Mouse (Mus musculus) lung, embryonic 15.5 days (tissue): ENCODE measurements around the gene Stard10. TPM values are rescaled to one million over a fixed set of nuclear protein-coding genes. Genes with fewer than 3 reads are reported as not detected.

Source experiments
- ATAC-seq: fragments of 200-750 bp; cut with Nextera tagmentation; 2 replicates; pipeline ENCODE4 v1.8.0; 2017; ENCODE audit warnings: moderate number of reproducible peaks, borderline replicate concordance; ENCODE audit not compliant: low FRiP score, low TSS enrichment; ENCODE audit errors: extremely low read depth
- H3K27ac ChIP-seq: fragments of 300-500 bp; sonication (generic); 2 replicates; pipeline ENCODE4 v1.5.1; 2015; ENCODE audit warnings: moderate library complexity, mild to moderate bottlenecking, inconsistent platforms
- H3K27me3 ChIP-seq: fragments of 300-500 bp; sonication (generic); 2 replicates; pipeline ENCODE4 v1.6.1; 2015; ENCODE audit warnings: inconsistent platforms
- H3K36me3 ChIP-seq: fragments of 300-500 bp; sonication (generic); 2 replicates; pipeline ENCODE4 v1.6.1; 2015; ENCODE audit warnings: inconsistent platforms
- H3K4me1 ChIP-seq: fragments of 300-500 bp; sonication (generic); 2 replicates; pipeline ENCODE4 v1.6.1; 2015; ENCODE audit warnings: inconsistent platforms
- H3K4me2 ChIP-seq: fragments of 300-500 bp; sonication (generic); 2 replicates; pipeline ENCODE4 v1.6.1; 2015; ENCODE audit warnings: inconsistent platforms, mild to moderate bottlenecking, moderate library complexity
- H3K4me3 ChIP-seq: fragments of 300-500 bp; sonication (generic); 2 replicates; pipeline ENCODE4 v1.5.1; 2015; ENCODE audit warnings: mild to moderate bottlenecking, inconsistent platforms
- H3K9ac ChIP-seq: fragments of 300-500 bp; sonication (generic); 2 replicates; pipeline ENCODE4 v1.6.1; 2015; ENCODE audit warnings: inconsistent platforms
- H3K9me3 ChIP-seq: fragments of 300-500 bp; sonication (generic); 2 replicates; pipeline ENCODE4 v1.6.1; 2016; ENCODE audit warnings: inconsistent platforms
- WGBS: fragments of 180-500 bp; shearing (Covaris S2); methylation state at CpG from one replicate; pipeline ENCODE4 v1.1.7; 2015; 5-methylcytosine and 5-hydroxymethylcytosine counted together
- polyA plus RNA-seq: library from polyadenylated mRNA; unstranded; fragments of >200 nt; fragmentation: Nextera tagmentation; extraction: Ambion mirVana; gene quantifications from 2 replicates; pipeline ENCODE4 v1.2.1, GENCODE M21; 2015

The Stard10 gene
- polyA plus RNA-seq, 1 experiment from 2014 or later = 45.9 TPM

- no peak overlapping the region for H3K9ac ChIP-seq
- WGBS = 76% methylated on average over 10 of the region's 10 CpGs
- H3K27ac ChIP-seq = no peak overlapping the region
- H3K4me2 ChIP-seq = no peak overlapping the region
- no peak overlapping the region for H3K4me3 ChIP-seq
- peaks cover 28% of the 10 kb centered on the region for H3K4me1 ChIP-seq
- H3K9me3 ChIP-seq = no peaks in the 10 kb centered on the region
- no peaks in the 10 kb centered on the region for H3K36me3 ChIP-seq
- no peak for ATAC-seq
- H3K27me3 ChIP-seq = no peaks in the 10 kb centered on the region
Measured at GRCm38 (mm10) chr7:101376701-101377340, 59.9 kb downstream of the Stard10 start.

DNA sequence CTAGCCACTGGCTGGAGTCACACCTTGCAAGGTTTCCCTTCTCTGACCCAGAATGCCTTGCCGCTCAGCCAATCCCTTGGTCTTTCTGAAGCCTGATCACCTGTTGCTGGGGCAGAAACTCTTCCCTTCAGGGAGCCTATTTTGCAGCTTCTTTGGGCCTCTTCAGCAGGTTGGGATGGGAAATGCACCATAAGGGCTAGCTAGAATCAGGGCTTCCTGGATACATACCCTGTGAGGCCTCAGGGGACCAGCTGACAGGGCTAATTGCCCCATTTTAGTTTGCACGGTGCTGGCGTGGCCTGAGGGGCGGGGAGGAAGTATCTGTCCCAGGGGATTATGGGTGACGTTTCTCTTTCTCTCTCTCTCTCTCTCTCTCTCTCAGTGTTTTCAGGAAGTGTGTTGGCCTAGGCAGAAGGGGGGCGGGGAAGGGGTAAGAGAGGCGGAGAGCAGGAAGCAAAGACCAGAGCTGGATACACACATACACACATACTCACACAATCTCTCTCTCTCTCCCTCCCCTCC is 60.9 kb downstream of the Stard10 start:
- H3K9me3 ChIP-seq = no peaks in the 10 kb centered on the region
- H3K4me3 ChIP-seq = peak overlapping the region; percentile 29
- no peaks in the 10 kb centered on the region for H3K36me3 ChIP-seq
- peaks cover 36% of the 10 kb centered on the region for H3K4me1 ChIP-seq
- H3K27ac ChIP-seq = peak overlapping the region; percentile 88
- no peaks in the 10 kb centered on the region for H3K27me3 ChIP-seq
- peak overlapping the region; percentile 52 for H3K4me2 ChIP-seq
- peak overlapping the region; percentile 33 for H3K9ac ChIP-seq
- WGBS = 19% methylated on average over 7 of the region's 7 CpGs
- ATAC-seq = peak; percentile 78

GRCm38 (mm10) chr7:101378285-101378684 is 61.4 kb downstream of the Stard10 start:
- peaks cover 37% of the 10 kb centered on the region for H3K4me1 ChIP-seq
- H3K4me3 ChIP-seq = peak overlapping the region; percentile 29
- WGBS = 52% methylated on average over 3 of the region's 3 CpGs
- no peaks in the 10 kb centered on the region for H3K36me3 ChIP-seq
- H3K9me3 ChIP-seq = no peaks in the 10 kb centered on the region
- H3K9ac ChIP-seq = peak overlapping the region; percentile 33
- H3K27me3 ChIP-seq = no peaks in the 10 kb centered on the region
- ATAC-seq = 0 out of 2 replicates have a peak, but pooled peaks have one; percentile 0
- peak overlapping the region; percentile 88 for H3K27ac ChIP-seq
- H3K4me2 ChIP-seq = peak overlapping the region; percentile 52

- H3K27me3 ChIP-seq = no peaks in the 10 kb centered on the region
- peak overlapping the region; percentile 29 for H3K4me3 ChIP-seq
- peak overlapping the region; percentile 88 for H3K27ac ChIP-seq
- peak overlapping the region; percentile 52 for H3K4me2 ChIP-seq
- peaks cover 42% of the 10 kb centered on the region for H3K4me1 ChIP-seq
- H3K36me3 ChIP-seq = no peaks in the 10 kb centered on the region
- WGBS = 45% methylated on average over 5 of the region's 5 CpGs
- H3K9ac ChIP-seq = peak overlapping the region; percentile 33; the same call in 1 of the 2 replicates
- no peak for ATAC-seq
- H3K9me3 ChIP-seq = no peaks in the 10 kb centered on the region
Measured at GRCm38 (mm10) chr7:101378796-101379465, 62.0 kb downstream of the Stard10 start.

DNA sequence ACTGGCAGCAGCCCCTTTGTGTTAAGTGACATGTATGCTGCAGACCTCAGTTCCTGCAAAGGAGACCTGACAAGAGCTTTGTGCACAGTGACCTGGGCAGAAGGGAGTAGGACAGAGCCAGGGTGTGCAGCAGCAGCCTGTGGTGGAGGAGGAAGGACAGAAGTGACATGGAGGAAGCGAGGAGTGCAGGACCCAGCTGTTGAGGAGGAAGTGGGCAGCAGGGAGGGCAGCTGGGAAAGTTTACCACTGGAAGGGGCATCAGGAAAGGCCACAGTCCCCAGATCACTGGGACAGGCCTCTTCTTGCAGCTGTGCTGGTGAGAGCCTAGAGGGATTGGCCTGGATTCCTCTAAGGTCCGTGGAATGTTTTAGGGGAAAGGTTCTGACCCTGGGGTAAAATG is 62.8 kb downstream of the Stard10 start:
- ATAC-seq = no peak
- Histone ChIP-seq H3K4me1 (peaks cover 50% of the 10 kb centered on the region), H3K4me3 (0 out of 2 replicates have a peak overlapping the region, but pooled peaks have one; percentile 29), H3K36me3 (no peaks in the 10 kb centered on the region), H3K27me3 (no peaks in the 10 kb centered on the region), H3K9ac (peak overlapping the region; percentile 17; the same call in 1 of the 2 replicates), H3K4me2 (peak overlapping the region; percentile 52), H3K9me3 (no peaks in the 10 kb centered on the region), H3K27ac (peak overlapping the region; percentile 88)
- WGBS = 39% methylated on average over 2 of the region's 2 CpGs

DNA sequence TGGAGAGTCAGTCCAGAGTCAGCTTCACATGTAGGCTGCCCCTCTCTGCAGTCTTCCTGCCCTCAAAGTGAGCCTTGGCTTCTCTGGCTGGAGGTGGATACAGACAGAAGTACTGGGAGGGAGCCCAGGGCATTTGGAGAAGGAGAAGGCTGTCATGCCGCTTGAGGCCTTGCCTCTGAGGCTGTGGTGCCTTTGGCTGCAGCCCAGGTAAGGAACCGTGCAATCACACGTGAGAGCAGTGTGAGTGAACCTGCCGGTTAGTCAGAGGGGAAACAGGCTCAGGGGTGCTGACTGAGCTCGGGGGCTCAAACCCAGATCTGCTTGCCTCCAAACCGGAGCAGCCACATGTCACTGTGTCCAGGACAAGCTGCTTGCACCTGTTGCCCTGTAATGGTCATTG is 64.6 kb downstream of the Stard10 start:
- no peaks in the 10 kb centered on the region for H3K27me3 ChIP-seq
- H3K27ac ChIP-seq = no peak overlapping the region
- no peaks in the 10 kb centered on the region for H3K36me3 ChIP-seq
- WGBS = 73% methylated on average over 6 of the region's 6 CpGs
- H3K4me2 ChIP-seq = no peak overlapping the region
- no peaks in the 10 kb centered on the region for H3K9me3 ChIP-seq
- H3K4me3 ChIP-seq = no peak overlapping the region
- no peak for ATAC-seq
- H3K4me1 ChIP-seq = peaks cover 67% of the 10 kb centered on the region
- H3K9ac ChIP-seq = no peak overlapping the region

GRCm38 (mm10) chr7:101382378-101382777 is 65.5 kb downstream of the Stard10 start:
- Histone ChIP-seq H3K36me3 (no peaks in the 10 kb centered on the region), H3K9me3 (no peaks in the 10 kb centered on the region), H3K4me3 (no peak overlapping the region), H3K9ac (no peak overlapping the region), H3K27ac (no peak overlapping the region), H3K27me3 (no peaks in the 10 kb centered on the region), H3K4me2 (no peak overlapping the region), H3K4me1 (peaks cover 68% of the 10 kb centered on the region)
- WGBS = 60% methylated on average over 8 of the region's 8 CpGs
- ATAC-seq = no peak

DNA sequence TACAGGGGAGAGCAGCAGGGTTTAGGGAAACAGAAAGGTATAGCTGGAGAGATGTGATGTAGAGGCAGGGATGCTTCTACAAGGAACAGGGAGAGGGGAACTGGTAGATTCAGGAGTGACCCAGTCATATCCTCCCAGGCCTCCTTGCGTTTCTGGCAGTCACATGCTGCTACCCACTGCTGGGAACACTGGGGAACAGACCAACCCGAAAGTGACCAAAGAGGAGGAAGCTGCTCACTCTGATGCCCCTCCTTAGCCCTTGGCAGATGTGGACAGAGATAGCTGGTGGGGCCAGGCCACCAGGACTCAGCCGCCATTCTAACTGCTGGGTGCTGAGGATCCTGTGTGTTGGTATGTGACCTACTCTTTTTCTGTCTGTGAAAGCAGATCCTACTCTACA is 66.9 kb downstream of the Stard10 start:
- no peak for ATAC-seq
- no peak overlapping the region for H3K4me2 ChIP-seq
- WGBS = 65% methylated on average over 3 of the region's 3 CpGs
- H3K9ac ChIP-seq = no peak overlapping the region
- no peak overlapping the region for H3K4me3 ChIP-seq
- H3K4me1 ChIP-seq = peaks cover 57% of the 10 kb centered on the region
- H3K36me3 ChIP-seq = peaks cover 5% of the 10 kb centered on the region; the same call in 1 of the 2 replicates
- H3K27me3 ChIP-seq = no peaks in the 10 kb centered on the region
- H3K27ac ChIP-seq = peak overlapping the region; percentile 89; the same call in 1 of the 2 replicates
- H3K9me3 ChIP-seq = no peaks in the 10 kb centered on the region

- peaks cover 8% of the 10 kb centered on the region; the same call in 1 of the 2 replicates for H3K36me3 ChIP-seq
- H3K4me2 ChIP-seq = peak overlapping the region; percentile 46
- ATAC-seq = no peak
- no peak overlapping the region for H3K9ac ChIP-seq
- 39% methylated on average over 10 of the region's 10 CpGs for WGBS
- H3K4me3 ChIP-seq = no peak overlapping the region; the same call in 1 of the 2 replicates
- H3K27me3 ChIP-seq = no peaks in the 10 kb centered on the region
- peaks cover 45% of the 10 kb centered on the region for H3K4me1 ChIP-seq
- H3K27ac ChIP-seq = peak overlapping the region; percentile 89
- H3K9me3 ChIP-seq = no peaks in the 10 kb centered on the region
Measured at GRCm38 (mm10) chr7:101384931-101385330, 68.0 kb downstream of the Stard10 start.

DNA sequence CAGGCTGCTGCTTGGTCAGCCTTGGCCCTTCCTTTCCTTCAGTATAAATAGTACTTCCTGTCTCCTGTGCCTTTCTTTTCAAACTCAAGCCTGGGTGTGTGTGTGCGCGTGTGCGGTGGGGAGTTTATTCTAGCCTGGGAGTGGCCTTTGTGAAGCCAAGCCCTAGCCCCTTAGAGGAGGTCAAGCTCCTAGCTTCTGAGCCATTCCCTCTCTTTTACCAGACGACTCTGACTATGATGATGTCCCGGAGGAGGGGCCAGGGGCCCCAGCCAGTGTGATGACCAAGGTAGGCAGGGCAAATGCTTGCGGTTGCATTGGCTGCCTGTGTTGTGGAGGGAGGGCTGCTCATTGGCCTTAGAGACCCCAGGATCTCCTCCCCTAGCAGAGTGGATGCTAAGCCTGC is 68.4 kb downstream of the Stard10 start:
- Histone ChIP-seq H3K27me3 (no peaks in the 10 kb centered on the region), H3K9me3 (no peaks in the 10 kb centered on the region), H3K4me2 (peak overlapping the region; percentile 46), H3K4me1 (peaks cover 44% of the 10 kb centered on the region), H3K4me3 (peak overlapping the region; percentile 11; the same call in 1 of the 2 replicates), H3K27ac (peak overlapping the region; percentile 89), H3K36me3 (peaks cover 12% of the 10 kb centered on the region; the same call in 1 of the 2 replicates), H3K9ac (no peak overlapping the region)
- 11% methylated on average over 6 of the region's 6 CpGs for WGBS
- peak; percentile 67 for ATAC-seq

DNA sequence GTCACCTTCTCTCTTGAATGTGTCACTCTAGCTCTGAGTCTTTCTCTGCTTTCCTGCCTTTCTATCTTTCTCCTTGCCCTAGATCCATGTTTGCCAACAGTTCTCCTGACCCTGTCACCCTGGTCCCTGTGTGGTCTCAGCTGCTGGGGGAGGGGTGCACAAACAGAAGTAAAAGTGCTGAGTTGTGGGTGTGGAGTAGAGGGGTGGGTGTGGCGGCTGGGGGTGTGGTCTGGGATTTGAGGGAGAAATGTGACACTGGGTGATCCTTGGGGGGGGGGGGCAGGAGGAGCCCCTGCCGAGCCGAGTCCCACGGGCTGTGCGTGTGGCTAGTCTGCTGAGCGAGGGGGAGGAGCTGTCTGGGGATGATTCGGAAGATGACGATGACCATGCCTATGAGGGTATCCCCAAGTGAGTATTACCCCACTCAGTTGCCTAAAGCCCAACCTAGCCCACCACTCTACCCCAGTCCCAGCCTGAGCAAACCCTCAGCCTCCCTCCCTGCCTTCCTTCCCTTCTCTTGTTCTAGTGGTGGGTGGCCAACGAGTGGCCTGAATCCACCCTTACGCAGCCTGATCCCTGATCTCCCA is 69.1 kb downstream of the Stard10 start:
- 35% methylated on average over 9 of the region's 10 CpGs for WGBS

More for the DNA sequence above, 69.1 kb downstream of the Stard10 start:
- Histone ChIP-seq H3K9ac (peak overlapping the region; percentile 23), H3K9me3 (no peaks in the 10 kb centered on the region), H3K36me3 (peaks cover 12% of the 10 kb centered on the region; the same call in 1 of the 2 replicates), H3K27me3 (no peaks in the 10 kb centered on the region), H3K4me2 (peak overlapping the region; percentile 46), H3K27ac (peak overlapping the region; percentile 89), H3K4me3 (0 out of 2 replicates have a peak overlapping the region, but pooled peaks have one; percentile 11), H3K4me1 (peaks cover 50% of the 10 kb centered on the region)
- ATAC-seq = peak; percentile 72
